Mouse (Mus musculus): ENCODE results near the gene Gdi2.
A peak's percentile ranks its signal among the peaks of the same experiment; 100 is the strongest.

The Gdi2 gene

DNA sequence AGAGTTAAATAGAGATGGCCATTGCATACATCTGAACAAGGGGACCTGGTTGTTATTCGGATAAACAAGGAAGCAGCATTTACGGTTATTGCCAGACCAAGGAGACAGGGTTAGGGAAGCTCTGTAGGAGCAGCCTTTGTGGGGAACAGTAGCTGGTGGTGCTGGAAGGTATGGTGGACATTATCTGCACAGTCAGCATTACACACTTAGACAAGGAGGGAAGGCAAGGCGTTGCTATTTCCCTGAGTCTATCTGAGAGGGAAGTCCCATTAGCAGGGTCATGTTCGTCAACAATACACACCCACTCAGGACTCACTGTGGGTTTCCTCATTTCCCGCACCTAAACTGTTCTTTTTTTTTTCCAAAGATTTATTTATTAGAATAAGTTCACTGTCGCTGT, 10.0 kb downstream of the Gdi2 start:
- DNase-seq, result no peak

DNA sequence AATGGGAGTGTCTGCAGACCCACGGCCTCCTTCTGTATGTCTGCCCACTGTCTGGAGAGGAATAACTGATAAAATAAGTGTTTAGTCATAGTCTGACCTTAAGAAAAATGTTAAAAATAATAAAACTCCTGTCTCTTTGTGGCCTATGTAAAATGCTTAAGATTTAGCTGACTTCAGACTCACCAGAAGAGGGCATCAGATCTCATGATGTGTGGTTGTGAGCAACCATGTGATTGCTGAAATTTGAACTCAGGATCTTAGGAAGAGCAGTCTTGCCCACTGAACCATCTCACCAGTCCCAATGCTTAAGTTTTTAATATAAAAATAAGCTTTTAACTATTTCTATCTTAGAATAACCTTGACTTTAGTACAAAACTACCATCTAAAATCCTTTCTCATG, 25.3 kb downstream of the Gdi2 start:
- DNase-seq, result no peak

DNA sequence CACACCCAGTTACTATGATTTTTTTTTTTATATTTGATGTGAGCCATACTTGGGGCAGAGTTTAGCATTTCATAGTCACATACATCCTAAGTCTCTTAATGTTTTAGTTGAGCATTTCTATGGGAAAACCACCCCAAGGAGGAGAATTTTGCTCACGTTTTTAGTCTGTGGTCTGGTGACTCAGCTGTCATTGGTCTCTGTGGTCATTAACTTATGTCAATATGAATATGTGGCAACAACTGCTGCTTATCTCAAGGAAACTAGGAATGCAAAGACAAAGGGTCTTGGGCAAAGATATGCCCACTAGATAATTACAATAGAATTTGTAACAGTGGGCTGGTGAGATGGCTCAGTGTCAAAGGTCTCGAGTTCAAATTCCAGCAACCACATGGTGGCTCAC, 26.1 kb downstream of the Gdi2 start:
- DNase-seq, result no peak

DNA sequence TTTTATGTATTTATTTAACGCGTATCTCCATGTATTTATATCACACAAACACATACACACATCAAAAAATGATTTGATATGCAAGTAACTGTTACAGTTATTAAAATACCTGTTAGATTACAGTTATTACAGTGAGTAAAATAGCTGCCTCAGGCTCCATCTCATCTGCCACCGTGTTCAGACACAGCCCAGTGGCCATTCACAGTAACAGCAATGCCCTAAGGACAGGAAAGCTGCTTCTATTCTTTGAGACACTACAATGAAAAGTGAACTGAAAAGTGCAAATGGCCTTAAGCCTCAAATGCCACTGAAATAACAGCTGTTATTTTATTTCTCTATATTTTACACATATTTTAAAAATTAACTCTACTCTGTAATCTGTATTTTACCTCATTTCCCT, 52.9 kb downstream of the Gdi2 start:
- peak in 1 of 2 experiments; percentile 12 for DNase-seq

DNA sequence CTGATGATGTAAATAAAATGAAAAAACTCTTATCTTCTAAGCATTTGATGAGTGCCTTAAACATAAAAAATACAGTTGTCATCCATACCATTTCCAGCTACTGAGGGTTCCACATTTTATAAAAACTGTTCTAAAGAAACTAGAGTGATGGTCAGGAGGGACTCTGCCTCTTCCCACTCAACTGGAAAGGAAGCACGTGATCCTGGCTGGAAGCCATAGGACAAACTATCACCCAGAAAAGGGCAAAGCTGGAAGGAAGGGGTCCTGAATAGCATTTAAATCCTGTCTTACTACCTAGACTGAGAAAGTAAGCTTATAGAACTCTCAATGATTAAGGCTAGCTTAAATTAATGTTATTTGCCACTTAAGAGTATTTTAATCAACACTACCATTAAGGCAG, 56.4 kb downstream of the Gdi2 start:
- peak; percentile 63 to 87 for DNase-seq

DNA sequence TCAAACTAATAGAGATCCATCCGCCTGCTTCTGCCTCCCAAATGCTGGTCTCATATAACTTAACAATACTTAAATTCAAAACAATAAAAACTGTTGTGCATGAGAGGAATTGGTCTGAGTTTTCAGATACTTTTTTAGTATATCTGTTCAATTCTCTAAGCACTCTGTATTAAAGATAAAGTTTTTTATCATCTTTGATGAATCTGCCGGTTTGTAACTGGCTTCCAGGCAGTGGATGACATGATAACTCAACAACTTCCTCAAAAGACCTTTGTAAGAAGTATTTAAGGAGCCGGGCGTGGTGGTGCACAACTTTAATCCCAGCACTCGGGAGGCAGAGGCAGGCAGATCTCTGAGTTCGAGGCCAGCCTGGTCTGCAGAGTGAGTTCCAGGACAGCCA, 58.4 kb downstream of the Gdi2 start:
- no peak for DNase-seq

DNA sequence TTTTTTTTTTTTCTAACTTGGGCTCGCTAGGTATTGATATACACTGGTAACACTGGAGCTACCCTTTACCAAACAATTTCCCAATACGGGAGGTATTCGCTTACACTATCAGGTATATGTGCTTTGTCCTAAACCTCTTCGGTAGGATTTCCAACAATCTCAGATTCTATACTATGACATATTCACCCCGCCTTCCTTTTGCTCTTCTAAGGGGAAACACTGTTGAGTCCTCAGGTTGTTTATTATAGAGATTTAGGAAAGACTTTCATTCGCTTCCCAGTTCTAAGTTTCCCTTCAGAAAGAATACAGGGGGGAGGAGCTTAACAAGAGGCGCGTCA, 71.9 kb downstream of the Gdi2 start:
- DNase-seq, result no peak

DNA sequence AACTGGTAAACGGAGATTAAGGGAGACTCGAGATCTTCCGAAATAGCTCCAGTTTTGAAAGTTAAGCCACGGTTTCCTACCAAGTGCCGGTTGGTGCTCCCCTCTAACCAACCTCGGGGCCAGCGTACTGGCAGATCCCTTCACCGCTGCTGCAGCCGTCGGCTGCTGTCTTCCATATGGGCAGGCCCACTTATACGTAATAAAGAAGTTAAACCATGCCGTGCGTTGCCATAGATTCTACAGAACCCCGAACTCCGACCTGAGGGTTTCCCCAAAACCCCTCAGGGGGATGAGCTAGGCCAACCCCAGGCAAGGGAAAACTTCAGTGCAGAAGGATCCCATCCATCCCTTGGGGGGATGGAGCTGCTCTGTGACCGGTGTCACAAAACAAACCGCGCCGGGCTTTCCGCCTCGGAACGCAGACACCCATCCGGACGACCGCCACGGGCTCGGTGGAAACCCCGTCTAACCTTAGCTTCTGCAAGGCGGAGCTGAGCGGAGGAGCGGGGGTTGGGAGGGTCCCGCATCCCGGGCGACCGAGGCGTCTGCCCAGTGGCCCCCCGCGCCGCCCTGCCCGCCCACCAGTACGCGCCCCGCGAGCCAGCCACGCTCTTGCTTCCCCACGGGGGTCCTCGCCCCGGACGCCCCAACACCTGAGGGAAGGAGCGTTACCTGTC, 72.4 kb downstream of the Gdi2 start:
- DNase-seq, result peak; percentile 18 to 51

DNA sequence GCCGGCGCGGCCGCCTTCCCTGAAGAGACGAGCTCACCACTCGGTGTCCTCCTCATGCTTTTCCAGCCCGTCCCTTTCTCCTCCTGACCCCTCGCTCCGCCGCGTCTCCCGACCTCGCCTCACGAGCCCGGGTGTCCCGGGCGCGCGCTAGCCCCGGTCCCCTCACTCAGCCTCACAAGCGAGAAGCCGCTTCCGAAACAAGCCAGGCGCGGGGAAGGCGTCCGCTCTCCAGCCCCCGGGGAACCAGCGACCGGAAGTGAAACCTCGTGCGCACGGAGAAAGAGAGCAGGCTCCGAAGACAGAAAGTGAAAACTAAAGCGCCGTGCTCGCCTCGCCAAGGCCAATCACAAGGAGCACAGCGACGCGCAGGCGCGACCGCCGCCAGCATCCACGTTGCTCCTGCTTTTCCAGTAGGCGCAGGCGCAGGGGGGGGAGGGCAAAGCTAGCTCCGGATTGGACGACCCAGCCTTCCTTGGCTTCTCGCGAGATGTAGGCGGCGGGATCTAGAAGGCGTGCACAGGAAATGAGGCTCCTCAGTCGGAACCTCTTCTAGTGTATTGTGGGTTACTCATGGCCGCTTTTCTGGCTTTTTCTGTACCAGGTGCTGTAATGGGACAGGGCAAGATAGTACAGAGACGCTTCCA, 73.1 kb downstream of the Gdi2 start, which contains the start of gene Fam208b:
Gene Fam208b, minus strand, starts transcription at position 314 of the 644 bp plus-strand sequence.
- peak; percentile 99 for DNase-seq

Measured in kidney, postnatal 36 days (tissue).